Mouse (Mus musculus) CD4-positive, CD25-positive, alpha-beta regulatory T cell, adult 4 months (primary cell): ENCODE data around the gene Sema7a. TPM values are rescaled to one million over a fixed set of nuclear protein-coding genes. Genes with fewer than 3 reads are reported as not detected.

Experiments used
- ATAC-seq: one replicate; pipeline ENCODE4 v1.8.0; 2017
- polyA plus RNA-seq, 2 experiments: library from polyadenylated mRNA; unstranded; fragments of 100-300 nt; shearing (Covaris generic); gene quantifications; one replicate each; pipeline ENCODE4 v1.2.1; 2017

The Sema7a gene
- not detected for polyA plus RNA-seq

- ATAC-seq = peak; percentile 87
Measured at GRCm38 (mm10) chr9:57939431-57940348, at the start of gene Sema7a. TSS of gene Sema7a (plus strand) at chr9:57940112.

GRCm38 (mm10) chr9:57900478-57900877 lies 39.4 kb upstream of the Sema7a start:
- no peak for ATAC-seq

GRCm38 (mm10) chr9:57901197-57901596 lies 38.7 kb upstream of the Sema7a start:
- ATAC-seq = no peak

GRCm38 (mm10) chr9:57901601-57902000 lies 38.3 kb upstream of the Sema7a start:
- ATAC-seq = no peak

GRCm38 (mm10) chr9:57902132-57902531 lies 37.8 kb upstream of the Sema7a start:
- no peak for ATAC-seq

GRCm38 (mm10) chr9:57903589-57904249 lies 36.2 kb upstream of the Sema7a start:
- ATAC-seq = no peak

- no peak for ATAC-seq
Measured at GRCm38 (mm10) chr9:57904250-57904644, 35.7 kb upstream of the Sema7a start.

GRCm38 (mm10) chr9:57907206-57907605 lies 32.7 kb upstream of the Sema7a start:
- ATAC-seq = no peak

GRCm38 (mm10) chr9:57910254-57911160 lies 29.4 kb upstream of the Sema7a start, which contains the start of gene Ubl7:
TSS of gene Ubl7 (plus strand) at chr9:57910979.
- peak; percentile 100 for ATAC-seq

- no peak for ATAC-seq
Measured at GRCm38 (mm10) chr9:57912571-57912970, 27.3 kb upstream of the Sema7a start.

- no peak for ATAC-seq
Measured at GRCm38 (mm10) chr9:57921491-57922060, 18.3 kb upstream of the Sema7a start.

GRCm38 (mm10) chr9:57922381-57922780 lies 17.5 kb upstream of the Sema7a start:
- ATAC-seq = no peak

- ATAC-seq = no peak
Measured at GRCm38 (mm10) chr9:57923046-57923445, 16.9 kb upstream of the Sema7a start.

GRCm38 (mm10) chr9:57931166-57931767 lies 8.6 kb upstream of the Sema7a start:
- no peak for ATAC-seq

- ATAC-seq = no peak
Measured at GRCm38 (mm10) chr9:57932253-57932652, 7.7 kb upstream of the Sema7a start.

- ATAC-seq = no peak
Measured at GRCm38 (mm10) chr9:57932831-57933602, 6.9 kb upstream of the Sema7a start.

GRCm38 (mm10) chr9:57935683-57936437 lies 4.1 kb upstream of the Sema7a start:
- ATAC-seq = peak; percentile 70

GRCm38 (mm10) chr9:57937171-57937570 lies 2.7 kb upstream of the Sema7a start:
- ATAC-seq = no peak

GRCm38 (mm10) chr9:57937651-57938050 lies 2.3 kb upstream of the Sema7a start:
- ATAC-seq = no peak
